Mouse (Mus musculus) T-helper 17 cell (primary cell): Measurements from ENCODE around the gene Ypel3.
"Not testable (repeated sequence)": the region's sequence is repeated elsewhere in the genome, so short reads cannot be mapped to it uniquely, and the experiment has no call there.

ENCODE experiments used
- in situ Hi-C, 2 experiments: fragments of 300-600 bp; cut with MboI, MseI; formaldehyde crosslinking; loops; 1 replicate in 1 of 2; 2 replicates in 1 of 2; pipeline ENCODE4 v1.15.1; 2025; ENCODE audit warnings: high pct_unique_total_duplicates in 2 of 2

Gene Ypel3

DNA sequence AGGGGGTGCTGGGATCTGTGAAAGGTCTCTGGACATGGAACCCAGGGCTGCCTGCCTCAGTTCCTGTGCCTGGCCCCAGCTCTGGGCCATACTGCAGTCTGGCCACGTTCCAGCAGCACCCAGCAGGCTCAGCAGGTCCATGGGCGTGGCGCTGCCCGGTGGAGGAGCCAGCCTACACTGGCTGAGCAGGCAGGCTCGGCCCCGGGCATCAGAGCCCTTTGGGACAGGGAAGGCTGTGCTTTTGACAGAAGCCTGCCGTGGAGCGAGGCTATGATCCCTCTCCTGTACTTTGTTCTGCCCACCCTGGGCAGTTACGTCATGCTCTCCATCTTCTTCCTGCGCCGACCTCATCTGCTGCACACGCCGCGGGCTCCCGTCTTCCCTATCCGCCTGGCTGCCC lies 10.6 kb upstream of the Ypel3 start, which contains the start of gene Gdpd3:
Gdpd3 (plus strand) TSS at position 134 of the 400 bp plus-strand sequence.
- in situ Hi-C loops, result no loop called here

DNA sequence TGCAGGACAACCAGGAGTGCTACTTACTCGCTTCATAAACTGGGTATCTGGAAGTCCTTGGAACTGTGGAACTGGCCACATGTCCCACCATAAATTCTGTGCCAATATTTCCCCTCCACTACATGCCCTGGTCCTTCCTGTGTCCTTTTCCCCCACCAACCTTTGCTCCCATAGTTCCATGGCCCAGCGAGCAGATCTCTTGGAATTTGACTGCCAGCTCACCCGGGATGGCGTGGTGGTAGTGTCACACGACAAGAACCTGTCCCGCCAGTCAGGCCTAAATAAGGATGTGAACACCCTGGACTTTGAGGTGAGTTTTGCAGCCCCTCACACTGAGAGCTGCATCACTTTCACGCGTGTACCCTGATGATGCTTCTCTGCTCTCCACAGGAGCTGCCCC lies 9.8 kb upstream of the Ypel3 start:
- in situ Hi-C loops, result no loop called here

DNA sequence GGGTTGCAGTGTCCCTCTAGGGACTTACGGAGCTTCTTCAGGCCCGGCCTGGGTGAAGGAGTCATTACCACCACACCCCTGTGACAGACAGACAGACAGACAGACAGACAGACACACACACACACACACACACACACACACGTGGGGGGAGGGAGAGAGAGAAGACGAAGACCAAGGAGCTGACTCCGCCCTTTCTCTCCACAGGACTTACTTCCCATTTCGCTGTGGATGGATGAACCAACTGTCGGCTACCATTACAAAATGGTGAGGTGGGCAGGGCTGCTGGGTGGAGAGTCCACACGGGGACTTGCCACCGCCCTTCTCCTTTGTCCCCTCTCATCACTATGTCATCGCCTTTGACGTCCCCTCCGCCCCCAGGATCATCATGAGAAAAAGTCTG lies 6.0 kb upstream of the Ypel3 start:
- in situ Hi-C loops, result no loop called here

DNA sequence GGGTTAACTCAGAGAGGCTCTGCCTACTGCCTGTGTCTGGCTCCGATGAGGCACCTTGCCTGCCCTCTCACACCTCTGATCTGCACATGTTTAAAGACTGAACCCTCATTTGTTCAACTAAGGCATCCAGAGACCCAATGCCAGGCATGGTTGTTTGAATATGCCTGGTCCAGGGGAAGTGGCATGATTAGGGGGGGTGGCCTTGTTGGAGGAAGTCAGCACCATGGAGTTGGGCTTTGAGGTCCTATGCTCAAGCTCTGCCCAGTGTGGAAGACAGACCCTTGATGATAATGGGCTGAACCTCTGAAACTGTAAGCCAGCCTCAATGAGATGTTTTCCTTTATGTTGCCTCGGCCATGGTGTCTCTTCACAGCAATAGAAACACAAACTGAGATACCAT lies 3.4 kb upstream of the Ypel3 start:
- in situ Hi-C loops, result no loop called here

DNA sequence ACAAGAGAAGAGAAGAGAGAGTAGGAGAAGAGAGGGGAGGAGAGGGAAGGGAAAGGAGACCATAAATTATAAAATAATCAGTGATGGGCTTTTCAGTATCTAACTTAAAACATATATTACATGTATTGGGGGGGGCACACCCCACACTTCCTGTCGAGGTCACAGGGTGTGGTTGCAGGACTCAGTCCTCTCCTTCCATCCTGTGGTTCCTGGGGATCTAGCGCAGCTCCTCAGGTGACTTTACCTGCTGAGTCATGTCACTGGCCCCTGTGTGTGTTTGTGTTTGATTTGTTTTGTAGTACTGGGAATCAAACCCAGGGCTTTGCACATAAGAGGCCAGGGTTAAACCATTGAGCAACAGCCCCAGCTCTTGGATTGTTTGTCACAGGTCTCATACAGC lies 2.3 kb upstream of the Ypel3 start:
- in situ Hi-C loops, result no loop called here

DNA sequence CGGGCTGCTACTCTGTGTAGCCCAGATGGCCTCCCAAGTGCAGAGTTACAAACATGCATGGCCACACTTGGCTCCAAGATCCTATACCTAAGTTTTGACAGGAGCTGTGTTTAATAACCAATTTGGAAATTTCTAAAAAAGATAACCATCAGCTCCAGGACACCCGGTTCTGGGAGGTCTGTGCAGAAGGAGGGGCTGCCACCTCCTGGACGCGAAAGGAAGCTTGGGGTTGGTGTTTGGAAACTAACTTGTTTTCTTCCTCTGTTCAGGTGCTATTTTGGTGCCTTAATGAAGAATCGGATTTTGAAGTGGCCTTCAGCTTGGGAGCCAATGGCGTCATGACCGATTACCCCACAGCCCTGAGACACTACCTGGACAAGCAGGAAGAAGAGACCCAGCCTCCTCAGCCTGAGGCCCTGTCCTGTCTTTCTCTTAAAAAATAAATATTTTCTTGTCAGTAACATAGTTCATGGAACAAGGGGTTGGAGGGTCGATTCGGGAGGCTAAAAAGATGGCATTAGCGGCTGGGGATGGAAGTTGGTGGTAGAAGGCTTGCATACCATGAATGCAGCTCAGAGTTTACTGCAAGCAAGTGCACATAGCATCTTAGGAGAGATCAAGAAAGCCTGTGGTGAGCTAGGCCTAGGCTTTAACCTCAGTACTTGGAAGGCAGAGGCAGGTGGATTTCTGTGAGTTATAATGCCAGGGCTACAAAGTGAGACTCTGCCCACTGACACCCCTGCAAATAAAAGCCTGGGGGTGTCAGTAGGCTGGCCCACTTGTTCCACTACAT lies 1.4 kb upstream of the Ypel3 start:
- in situ Hi-C loops, result no loop called here

DNA sequence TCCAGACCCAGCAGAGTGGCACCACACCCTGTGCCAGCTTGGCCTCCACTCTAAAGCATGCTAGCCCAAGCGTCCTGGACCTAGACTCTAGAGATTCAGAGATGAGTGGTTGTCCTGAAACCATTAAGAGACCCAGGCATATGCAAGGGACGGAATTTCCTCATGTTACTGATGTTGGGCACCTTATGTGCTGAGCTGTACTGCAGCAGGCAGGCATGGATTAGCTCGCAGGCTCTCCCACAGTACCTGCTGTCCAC lies 849 bp upstream of the Ypel3 start:
- in situ Hi-C loops, result no loop called here

DNA sequence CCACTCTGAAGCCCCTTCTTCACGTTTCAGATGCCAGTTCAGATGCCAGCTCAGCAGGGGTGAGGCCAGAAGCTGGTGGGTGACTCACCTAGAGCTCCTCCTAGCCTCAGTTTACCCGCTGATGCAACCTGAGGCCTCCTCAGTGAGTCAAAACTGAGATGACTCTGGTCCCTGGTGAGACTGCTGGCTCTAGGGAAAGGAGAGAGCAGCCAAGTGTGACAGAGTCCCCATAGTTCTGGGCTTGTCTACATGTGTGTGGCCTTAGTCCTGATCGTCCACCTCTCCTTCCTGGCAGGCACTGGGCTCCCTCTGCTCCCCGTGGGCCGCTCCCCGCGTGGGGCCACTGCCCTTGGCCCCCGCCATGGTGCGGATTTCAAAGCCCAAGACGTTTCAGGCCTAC lies 721 bp downstream of the Ypel3 start:
- in situ Hi-C loops, result no loop called here

DNA sequence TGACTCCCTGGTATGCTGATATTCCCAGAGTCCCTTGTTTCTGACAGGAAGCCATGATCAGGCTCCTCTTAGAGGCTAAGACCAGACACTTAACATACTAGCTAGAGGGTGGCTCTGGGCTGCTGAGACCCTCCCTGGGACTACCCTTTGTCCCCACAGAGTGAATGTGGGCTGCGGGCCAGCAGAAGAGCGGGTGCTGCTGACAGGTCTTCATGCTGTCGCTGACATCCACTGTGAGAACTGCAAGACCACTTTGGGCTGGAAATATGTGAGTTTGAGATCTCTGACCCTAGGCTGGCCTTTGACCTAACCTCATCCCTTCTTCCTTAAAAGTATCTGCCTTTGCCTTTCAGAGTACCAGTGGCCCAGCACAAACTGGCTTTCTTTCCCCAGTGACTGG lies 1.4 kb downstream of the Ypel3 start:
- in situ Hi-C loops, result no loop called here

DNA sequence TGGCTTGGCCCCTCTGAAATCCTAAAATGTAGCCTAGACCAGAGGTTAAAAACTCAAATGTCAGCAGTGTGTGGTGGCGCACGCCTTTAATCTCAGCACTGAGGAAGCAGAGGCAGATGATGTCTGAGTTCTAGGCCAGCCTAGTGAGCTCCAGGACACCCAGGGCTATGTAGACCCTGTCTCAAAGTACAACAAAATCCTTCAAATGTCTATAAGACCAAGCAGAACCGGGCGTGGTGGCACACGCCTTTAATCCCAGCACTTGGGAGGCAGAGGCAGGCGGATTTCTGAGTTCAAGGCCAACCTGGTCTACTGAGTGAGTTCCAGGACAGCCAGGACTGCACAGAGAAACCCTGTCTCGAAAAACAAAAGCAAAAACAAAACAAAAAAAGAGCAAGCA lies 2.3 kb downstream of the Ypel3 start:
- in situ Hi-C loops, result not testable (repeated sequence)

DNA sequence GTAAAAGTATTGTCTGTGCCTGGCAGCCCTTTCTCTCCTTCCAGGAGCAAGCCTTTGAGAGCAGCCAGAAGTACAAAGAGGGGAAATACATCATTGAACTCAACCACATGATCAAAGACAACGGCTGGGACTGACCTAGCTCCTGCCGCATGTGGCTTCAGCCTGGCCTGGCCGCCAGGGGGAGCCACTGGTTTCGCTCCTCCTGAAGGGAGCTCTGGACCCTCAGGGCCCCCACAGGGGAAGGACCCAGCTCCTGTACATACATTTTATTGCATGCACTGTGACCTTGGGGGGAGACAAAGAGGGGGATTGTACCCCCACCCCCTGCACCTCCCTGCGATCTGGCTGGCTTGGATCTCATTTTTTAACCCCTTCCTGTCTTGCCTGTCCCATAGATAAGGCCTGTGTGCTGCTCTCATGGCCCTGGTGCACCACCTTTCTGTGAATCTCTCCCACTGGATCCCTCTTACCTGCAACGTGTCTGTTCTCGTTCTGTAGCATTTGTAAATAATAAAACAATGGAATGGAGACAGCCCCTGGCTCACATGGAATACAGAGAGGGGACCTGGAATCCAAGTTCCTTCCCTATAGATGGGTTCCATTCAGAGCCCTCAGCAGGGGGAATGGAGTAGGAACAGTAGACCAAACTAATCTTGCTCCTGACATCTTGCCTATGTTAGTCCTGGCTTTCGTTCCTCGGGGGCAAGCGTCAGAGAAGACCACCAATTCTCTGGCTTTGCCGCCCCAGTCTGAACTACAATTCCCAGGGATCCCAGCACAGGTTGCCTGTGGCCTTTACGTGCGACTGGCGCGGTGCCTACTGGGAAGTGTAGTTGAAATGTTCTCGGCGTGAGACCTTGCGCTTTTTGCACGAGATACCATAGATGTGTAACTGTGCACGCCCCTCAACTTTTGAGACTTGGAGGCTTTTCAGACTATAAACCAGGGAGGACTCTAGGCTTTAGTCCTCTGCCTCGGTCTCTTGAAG lies 3.5 kb downstream of the Ypel3 start:
- in situ Hi-C loops, result loop anchor here in 1 of 2 experiments (10.0 kb wide), 1 partner anchor 705 kb away; no protein-coding TSS in a partner anchor

DNA sequence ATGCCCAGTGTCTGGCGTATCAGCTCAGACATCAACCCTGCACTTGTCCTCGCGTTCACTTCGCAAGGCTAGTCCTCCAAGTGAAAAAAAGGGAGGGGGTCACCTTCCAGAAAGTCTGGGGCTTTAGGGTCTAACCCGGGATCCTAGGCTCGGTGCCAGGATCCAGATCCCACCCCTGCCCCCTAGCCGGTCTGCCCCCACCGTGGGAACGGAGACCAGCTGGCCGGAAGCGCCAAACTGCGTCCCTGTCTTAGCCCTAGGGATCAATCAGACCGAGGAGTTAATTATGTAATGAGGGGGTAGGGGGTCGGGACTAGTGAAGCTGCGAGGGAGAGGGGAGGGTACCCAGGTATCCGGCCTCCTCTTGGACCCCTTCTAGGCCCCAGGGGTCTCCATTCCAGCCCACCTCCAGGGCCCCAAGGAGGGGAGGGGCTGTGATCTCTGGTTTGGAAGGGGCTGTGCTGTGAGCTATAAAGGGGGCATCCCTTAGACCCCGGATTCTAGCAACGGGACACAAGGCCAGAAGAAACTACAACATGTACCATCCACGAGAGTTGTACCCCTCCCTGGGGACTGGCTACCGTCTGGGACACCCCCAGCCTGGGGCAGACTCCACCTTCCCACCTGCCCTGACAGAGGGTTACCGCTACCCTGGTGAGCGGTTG lies 4.3 kb downstream of the Ypel3 start, which contains the start of gene Tbx6:
Tbx6 (plus strand) TSS at position 513 of the 665 bp plus-strand sequence.
- in situ Hi-C loops, result loop anchor here in 1 of 2 experiments (10.0 kb wide), 1 partner anchor 704 kb away; no protein-coding TSS in a partner anchor

DNA sequence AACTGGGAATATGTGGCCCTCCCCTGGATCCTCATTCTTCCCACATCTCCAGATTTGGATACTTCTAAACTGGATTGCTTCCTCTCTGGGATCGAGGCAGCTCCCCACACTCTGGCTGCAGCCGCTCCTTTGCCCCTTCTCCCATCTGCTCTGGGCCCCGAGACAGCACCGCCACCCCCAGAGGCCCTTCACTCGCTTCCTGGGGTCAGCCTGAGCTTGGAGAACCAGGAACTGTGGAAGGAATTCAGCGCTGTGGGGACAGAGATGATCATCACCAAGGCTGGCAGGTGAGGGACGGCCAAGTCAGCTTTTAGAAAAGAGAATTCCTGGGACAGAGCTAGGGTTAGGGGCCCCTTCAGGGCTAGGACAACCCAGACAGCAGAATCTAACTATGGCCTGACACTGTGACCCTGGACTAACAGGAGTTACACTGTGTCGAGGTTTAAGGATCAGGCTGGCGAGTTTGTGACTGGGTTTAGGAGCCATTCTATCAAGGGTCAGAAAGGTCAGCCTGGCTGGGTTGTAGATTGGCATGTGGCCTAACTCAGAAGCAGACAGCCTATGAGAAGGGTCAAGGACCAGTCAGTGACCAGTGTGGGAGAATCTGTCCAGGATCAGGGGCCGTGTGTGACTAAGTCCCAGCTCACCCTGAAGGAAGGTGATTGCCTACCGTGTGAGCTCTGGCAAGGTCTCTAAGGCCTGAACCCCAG lies 5.1 kb downstream of the Ypel3 start:
- in situ Hi-C loops, result loop anchor here in 1 of 2 experiments (10.0 kb wide), 1 partner anchor 703 kb away; no protein-coding TSS in a partner anchor

DNA sequence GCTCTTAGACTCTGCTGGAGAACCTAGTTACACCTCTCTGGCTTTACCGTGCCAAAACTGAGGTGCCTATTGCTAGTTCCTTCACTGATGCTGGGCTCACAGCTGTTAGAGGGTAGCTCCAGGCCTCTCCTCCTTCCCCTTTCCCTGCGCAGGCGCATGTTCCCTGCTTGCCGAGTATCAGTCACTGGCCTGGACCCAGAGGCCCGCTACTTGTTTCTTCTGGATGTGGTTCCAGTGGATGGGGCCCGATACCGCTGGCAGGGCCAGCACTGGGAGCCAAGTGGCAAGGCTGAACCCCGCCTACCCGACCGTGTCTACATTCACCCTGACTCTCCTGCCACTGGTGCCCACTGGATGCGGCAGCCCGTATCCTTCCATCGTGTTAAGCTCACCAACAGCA lies 5.9 kb downstream of the Ypel3 start:
- in situ Hi-C loops, result loop anchor here in 1 of 2 experiments (10.0 kb wide), 1 partner anchor 702 kb away; no protein-coding TSS in a partner anchor

DNA sequence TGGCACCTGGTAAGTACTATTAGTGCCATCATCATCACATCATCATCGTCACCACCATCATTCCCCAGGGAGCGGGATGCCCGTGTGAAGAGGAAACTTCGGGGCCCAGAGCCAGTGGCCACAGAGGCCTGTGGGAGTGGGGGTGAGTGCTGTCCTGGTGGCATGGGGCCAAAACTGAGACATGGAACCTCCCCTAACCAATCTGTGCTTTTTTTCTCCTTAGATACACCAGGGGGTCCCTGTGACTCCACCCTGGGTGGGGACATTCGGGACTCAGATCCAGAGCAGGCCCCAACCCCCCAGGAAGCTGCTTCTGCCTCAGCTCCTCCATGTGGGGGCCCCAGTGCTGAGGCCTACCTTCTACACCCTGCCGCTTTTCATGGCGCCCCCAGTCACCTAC lies 7.7 kb downstream of the Ypel3 start:
- in situ Hi-C loops, result loop anchor here in 1 of 2 experiments (10.0 kb wide), 1 partner anchor 700 kb away; no protein-coding TSS in a partner anchor

DNA sequence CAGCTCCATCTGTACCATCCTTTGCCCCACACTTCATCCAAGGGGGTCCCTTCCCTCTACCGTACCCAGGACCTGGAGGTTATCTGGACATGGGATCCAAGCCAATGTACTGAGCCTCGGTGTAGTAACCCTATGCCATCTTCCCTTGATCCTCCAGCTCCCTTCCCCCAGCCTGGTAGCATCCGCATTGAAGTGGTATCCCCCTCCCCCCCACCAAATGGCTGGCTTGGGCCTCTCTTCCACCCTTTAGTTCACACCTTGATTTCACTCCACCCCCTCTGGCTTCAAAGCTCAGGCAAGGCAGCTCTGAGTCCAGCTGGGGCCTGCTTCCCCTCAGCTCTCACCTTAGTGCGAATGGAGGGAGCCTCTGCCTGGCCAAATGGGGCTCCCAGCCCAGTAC lies 8.3 kb downstream of the Ypel3 start:
- in situ Hi-C loops, result loop anchor here in 1 of 2 experiments (10.0 kb wide), 1 partner anchor 700 kb away; no protein-coding TSS in a partner anchor

DNA sequence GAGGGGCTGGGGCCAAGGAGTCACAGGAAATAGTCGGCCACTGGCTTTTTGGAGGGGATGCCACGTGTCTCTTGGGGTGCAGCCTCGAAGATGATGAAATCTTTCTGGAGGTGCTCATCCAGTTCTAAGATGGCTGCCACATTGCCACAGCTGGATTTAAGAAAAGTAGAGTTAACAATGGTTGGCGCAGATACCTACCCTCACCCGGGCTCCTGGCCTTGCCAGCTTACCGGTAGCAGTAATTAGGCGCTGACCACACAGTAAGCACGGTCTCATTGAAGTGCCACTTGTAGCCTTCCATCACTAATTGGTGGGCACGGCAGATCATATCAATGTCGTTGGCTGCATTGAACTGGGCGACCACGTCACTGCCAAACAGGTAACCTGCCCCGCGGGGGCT lies 9.4 kb downstream of the Ypel3 start:
- in situ Hi-C loops, result loop anchor here in 1 of 2 experiments (10.0 kb wide), 1 partner anchor 699 kb away; no protein-coding TSS in a partner anchor

DNA sequence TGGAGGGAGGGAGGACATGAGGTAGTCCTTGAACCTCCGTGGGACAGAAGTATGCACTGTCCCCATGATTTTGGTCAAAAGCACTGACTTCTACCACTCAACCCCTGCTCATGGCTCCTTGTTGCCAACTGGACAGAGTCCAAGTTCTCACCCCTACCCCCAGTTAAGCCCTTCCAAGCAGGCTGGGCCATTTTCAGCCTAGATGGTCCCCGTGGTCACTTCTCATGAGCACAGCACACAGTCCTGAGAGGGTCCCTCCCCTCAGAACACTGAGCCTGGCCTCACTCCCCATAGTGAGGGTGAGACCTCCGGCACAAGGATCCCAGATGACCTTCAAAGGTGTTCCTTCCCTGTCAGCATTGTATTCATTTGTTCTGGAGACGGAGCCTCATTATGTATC lies 12.4 kb downstream of the Ypel3 start:
- in situ Hi-C loops, result loop anchor here in 1 of 2 experiments (10.0 kb wide), 1 partner anchor 696 kb away; no protein-coding TSS in a partner anchor

DNA sequence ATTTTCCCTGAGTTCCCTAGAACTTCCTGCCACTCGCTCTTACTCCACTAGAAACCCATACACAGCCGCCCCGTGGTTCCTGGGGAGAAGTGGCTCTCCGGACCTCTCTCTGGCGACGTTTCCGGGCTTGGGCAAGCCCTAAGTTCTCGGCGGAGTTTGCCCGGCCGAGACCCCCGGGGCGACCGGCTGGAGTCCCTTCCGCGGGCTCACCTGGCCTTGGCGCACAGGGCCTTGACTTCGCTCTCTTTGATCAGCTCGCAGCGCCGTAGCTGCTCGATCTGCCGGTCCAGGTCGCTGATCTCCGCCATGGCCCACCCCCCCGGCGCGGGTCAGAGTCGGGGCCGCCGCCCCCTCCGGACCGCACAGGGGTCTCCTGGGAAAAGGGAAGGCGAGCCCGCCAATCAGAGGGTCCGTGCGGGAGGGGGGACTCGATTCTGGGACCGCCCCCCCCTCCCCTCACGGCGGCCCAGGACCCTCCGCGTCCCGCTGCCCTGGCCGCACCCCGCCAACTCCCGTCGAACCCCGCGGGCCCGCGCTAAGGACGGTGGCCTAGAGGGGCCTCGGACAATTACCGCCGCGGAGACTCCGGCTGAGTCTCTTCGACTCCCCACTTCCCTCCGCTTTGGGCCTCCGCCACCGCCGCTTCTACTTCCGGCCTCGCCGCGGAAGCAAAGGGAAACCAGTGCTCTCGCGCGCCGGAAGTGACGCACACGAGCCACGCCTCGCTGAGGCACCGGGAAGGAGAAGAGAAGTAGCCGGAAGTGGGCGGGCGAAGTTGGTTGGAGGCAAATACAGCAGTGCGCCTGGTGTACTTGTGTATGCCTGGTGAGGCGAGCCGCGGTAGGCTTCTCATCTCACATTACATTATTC lies 15.3 kb downstream of the Ypel3 start, which contains the start of gene Ppp4c:
Ppp4c (minus strand) TSS at position 646 of the 870 bp plus-strand sequence.
- in situ Hi-C loops, result loop anchor here (5.0 to 10.0 kb wide), 2 partner anchors 315 to 423 kb away; partner anchors contain the start of gene Sh2b1 (in 1 of the 2)
